Mouse (Mus musculus) kidney, postnatal 0 days (tissue): ENCODE measurements around the gene Glmp. TPM values are rescaled to one million over a fixed set of nuclear protein-coding genes. Genes with fewer than 3 reads are reported as not detected.
A peak's percentile ranks its signal among the peaks of the same experiment; 100 is the strongest.

Source experiments
- ATAC-seq: fragments of 200-750 bp; cut with Nextera tagmentation; replicated peaks from 2 replicates; pipeline ENCODE4 v1.8.0; 2017; ENCODE audit warnings: low read depth, moderate number of reproducible peaks, moderate TSS enrichment, moderate library complexity; ENCODE audit not compliant: low FRiP score
- DNase-seq: peaks from one replicate; pipeline ENCODE4 v3.0.0-alpha.2; 2016; ENCODE audit warnings: low spot score
- H3K27ac ChIP-seq: fragments of 300-500 bp; sonication (generic); 2 replicates; pipeline ENCODE4 v1.5.1; 2014; ENCODE audit warnings: mild to moderate bottlenecking
- H3K27me3 ChIP-seq: fragments of 300-500 bp; sonication (generic); 2 replicates; pipeline ENCODE4 v1.6.1; 2014; ENCODE audit warnings: low read length, mixed read lengths; ENCODE audit not compliant: insufficient read depth
- H3K36me3 ChIP-seq: fragments of 300-500 bp; sonication (generic); 2 replicates; pipeline ENCODE4 v1.6.1; 2014; ENCODE audit warnings: low read length, mixed read lengths; ENCODE audit not compliant: insufficient read depth
- H3K4me1 ChIP-seq: fragments of 300-500 bp; sonication (generic); replicated peaks from 2 replicates; pipeline ENCODE4 v1.6.1; 2014; ENCODE audit warnings: antibody characterized with exemption, low read length, mixed read lengths; ENCODE audit not compliant: insufficient read depth
- H3K4me2 ChIP-seq: fragments of 300-500 bp; sonication (generic); 2 replicates; pipeline ENCODE4 v1.6.1; 2014; ENCODE audit warnings: mild to moderate bottlenecking, low read length, moderate library complexity, mixed read lengths
- H3K4me3 ChIP-seq: fragments of 300-500 bp; sonication (generic); replicated peaks from 2 replicates; pipeline ENCODE4 v1.5.1; 2014; ENCODE audit warnings: low read depth, low read length
- H3K9ac ChIP-seq: fragments of 300-500 bp; sonication (generic); 2 replicates; pipeline ENCODE4 v1.6.1; 2014; ENCODE audit warnings: low read depth, low read length
- H3K9me3 ChIP-seq: fragments of 300-500 bp; sonication (generic); replicated peaks from 2 replicates; pipeline ENCODE4 v1.6.1; 2016; ENCODE audit warnings: low read length, inconsistent platforms, mixed read lengths
- CTCF ChIP-seq: IDR thresholded peaks from 2 replicates; pipeline ENCODE4 v1.5.1; 2016; ENCODE audit warnings: antibody characterized with exemption, low read depth, mild to moderate bottlenecking, moderate library complexity
- WGBS: fragments of 180-500 bp; shearing (Covaris S2); extraction: QIAGEN DNeasy Blood & Tissue Kit; methylation state at CpG from one replicate; pipeline ENCODE4 v1.1.7; 2014; 5-methylcytosine and 5-hydroxymethylcytosine counted together
- polyA plus RNA-seq: library from polyadenylated mRNA; unstranded; fragments of >200 nt; fragmentation: Nextera tagmentation; extraction: Ambion mirVana; gene quantifications from 2 replicates; pipeline ENCODE4 v1.2.1, GENCODE M21; 2015

Glmp gene
- polyA plus RNA-seq, 1 experiment from 2014 or later, result 306 TPM

DNA sequence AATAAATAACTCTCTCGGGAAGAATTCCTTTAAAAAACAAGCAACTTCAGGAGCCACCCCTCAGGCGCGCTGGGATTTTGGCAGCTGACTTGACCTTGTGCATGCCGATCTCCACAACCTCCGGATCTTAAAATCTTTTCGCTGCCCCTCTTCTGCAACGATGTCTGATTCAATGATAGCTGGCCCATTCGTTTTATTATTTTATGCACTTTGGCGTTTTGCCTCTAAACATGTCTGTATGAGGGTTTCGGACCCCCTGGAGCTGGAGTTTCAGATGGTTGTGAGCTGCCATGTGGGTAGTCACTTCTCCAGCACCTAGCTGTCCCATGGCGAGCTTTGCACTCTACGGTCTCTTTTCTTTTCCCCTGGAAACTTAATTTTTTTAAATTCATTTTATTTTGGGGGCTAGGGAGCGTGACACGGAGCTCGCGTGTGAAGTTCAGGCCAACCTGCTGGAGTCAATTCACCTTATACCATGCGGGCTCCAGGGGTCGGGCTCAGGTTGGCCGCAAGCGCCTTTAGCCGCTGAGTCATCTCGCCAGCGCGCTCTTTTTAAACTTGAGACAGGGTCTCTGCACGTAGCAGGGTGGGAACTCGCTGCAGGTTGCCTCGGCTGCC lies 10.7 kb downstream of the Glmp start:
- Histone ChIP-seq H3K4me3 (peak overlapping the region; percentile 62), H3K27ac (peak overlapping the region; percentile 88), H3K36me3 (no peaks in the 10 kb centered on the region), H3K27me3 (no peaks in the 10 kb centered on the region), H3K4me1 (peaks cover 17% of the 10 kb centered on the region), H3K4me2 (peak overlapping the region; percentile 80), H3K9me3 (no peaks in the 10 kb centered on the region), H3K9ac (peak overlapping the region; percentile 84)
- ATAC-seq (peak; percentile 37; the same call in 1 of the 2 replicates), DNase-seq (peak; percentile 25)
- WGBS, result under 1% methylated on average over 27 of the region's 27 CpGs
- TF ChIP-seq CTCF, result no peak

DNA sequence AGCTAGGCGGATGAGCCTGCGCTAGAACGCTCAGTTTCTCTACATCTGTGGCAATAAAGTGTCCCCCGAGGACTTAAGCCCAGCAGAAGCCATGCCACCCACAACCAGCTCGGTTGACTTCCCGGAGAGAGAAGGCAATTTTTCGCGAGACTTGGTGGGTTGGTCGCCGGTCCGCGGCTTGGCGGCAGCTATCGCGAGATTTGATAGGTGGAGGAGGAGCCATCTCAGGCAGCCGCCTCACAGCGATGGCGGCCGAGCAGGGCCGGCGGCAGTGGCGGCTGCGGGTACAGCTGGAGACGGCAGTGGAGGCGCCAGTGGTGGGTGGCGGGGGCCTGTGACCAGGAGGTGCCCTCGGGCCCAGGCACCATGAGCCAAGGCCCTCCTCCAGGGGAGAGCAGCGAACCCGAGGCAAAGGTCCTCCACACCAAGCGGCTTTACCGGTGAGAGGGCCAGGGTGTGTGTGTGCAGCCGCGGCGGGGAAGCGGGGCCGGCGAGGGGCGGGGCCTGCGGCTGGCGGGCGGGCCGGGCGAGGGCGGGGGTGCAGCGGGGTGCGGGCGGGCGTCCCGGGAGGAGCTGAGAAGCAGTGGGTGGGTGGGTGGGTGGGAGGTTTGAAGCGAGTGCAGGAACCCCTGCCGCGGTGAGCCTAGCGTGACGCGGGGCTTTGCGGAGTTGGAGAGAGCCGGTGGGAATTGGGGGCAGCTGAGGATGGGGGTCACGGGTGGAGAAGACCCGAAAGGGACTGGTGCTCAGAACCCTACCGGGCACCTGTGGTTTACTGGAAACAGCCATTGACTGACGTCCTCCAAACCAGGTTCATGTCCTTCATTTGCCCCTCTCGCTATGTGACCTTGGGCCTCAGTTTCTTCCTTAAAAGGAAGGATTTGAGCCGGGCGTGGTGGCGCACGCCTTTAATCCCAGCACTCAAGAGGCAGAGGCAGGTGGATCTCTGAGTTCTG lies 11.5 kb downstream of the Glmp start, which contains the start of the genes Tmem79 and Smg5:
Gene Tmem79, minus strand, starts transcription at position 91 of the 956 bp plus-strand sequence.
Gene Smg5, plus strand, starts transcription at position 203 of the 956 bp plus-strand sequence.
- peak within 1 kb of the TSS; percentile 62 for H3K4me3 ChIP-seq
- H3K27ac ChIP-seq, result peak within 1 kb of the TSS; percentile 88
- peak; percentile 92 for ATAC-seq
- peak within 1 kb of the TSS; percentile 80 for H3K4me2 ChIP-seq
- DNase-seq, result peak; percentile 97
- H3K36me3 ChIP-seq, result no peaks in the 10 kb centered on the region
- no peaks in the 10 kb centered on the region for H3K9me3 ChIP-seq
- 2% methylated on average over 58 of the region's 66 CpGs for WGBS
- peaks cover 17% of the 10 kb centered on the region for H3K4me1 ChIP-seq
- H3K9ac ChIP-seq, result peak within 1 kb of the TSS; percentile 84
- H3K27me3 ChIP-seq, result no peaks in the 10 kb centered on the region
- no peak for TF ChIP-seq CTCF

DNA sequence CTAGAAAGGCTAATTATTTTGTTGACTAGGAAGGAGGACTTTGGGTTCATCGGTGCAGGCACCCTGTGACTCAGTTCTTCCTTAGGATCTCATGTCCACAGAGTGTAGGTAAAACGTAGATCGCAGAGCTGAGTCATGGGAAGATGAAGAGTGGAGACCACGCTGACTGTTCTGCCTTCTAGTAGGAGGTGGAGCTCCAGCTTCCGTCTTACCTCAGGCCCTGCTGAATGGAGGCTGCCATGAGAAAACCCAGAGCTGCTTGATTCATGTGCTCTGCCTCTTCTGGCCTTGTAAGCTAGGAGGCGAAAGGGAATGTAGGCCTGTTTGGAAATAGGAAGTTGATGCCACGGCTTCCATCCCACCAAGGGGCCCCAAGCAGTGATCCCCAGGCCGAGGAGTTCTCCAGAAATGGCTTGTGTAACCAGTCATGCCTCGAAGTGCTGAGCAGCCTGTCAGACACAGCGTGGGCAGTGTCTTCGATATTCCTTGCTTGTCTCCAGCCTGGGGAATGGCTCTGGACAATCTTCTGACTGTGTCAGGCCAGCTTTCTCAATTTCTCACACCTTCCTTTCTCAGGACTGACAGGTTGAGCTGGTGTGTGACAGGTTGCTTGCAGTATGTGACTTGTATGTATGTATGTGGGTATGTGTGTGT lies 12.7 kb downstream of the Glmp start:
- WGBS, result 63% methylated on average over 11 of the region's 11 CpGs
- Histone ChIP-seq H3K9me3 (no peaks in the 10 kb centered on the region), H3K36me3 (peaks cover 9% of the 10 kb centered on the region; the same call in 1 of the 2 replicates), H3K9ac (0 out of 2 replicates have a peak overlapping the region, but pooled peaks have one; percentile 20), H3K27me3 (no peaks in the 10 kb centered on the region), H3K27ac (peak overlapping the region; percentile 37; the same call in 1 of the 2 replicates), H3K4me3 (no peak overlapping the region), H3K4me2 (peak overlapping the region; percentile 59), H3K4me1 (peaks cover 17% of the 10 kb centered on the region)
- no peak for ATAC-seq
- TF ChIP-seq CTCF, result no peak
- DNase-seq, result no peak

DNA sequence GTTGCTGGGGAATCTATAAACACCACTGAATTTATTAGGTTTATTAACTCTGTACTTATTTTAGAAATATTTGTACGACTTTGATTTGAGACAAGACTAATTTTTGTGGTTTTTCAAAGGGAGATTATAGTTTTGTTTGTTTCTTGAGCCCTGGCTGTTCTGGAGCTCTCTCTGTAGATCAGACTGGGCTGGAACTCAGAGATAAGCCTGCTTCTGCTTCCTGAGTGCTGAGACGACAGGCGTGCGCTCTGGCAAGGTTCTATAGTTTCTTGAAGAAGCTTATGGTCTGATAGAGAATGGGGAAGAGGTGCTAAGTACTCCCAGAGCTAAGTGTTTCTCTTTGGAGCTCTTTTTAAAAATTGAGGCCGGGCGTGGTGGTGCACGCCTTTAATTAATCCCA lies 13.5 kb downstream of the Glmp start:
- DNase-seq (no peak), ATAC-seq (no peak)
- no peak overlapping the region for H3K27ac ChIP-seq
- WGBS, result 91% methylated on average over 7 of the region's 7 CpGs
- H3K4me2 ChIP-seq, result no peak overlapping the region
- H3K4me3 ChIP-seq, result no peak overlapping the region
- H3K4me1 ChIP-seq, result peaks cover 17% of the 10 kb centered on the region
- no peaks in the 10 kb centered on the region for H3K9me3 ChIP-seq
- no peak for TF ChIP-seq CTCF
- no peak overlapping the region for H3K9ac ChIP-seq
- no peaks in the 10 kb centered on the region for H3K27me3 ChIP-seq
- H3K36me3 ChIP-seq, result peaks cover 17% of the 10 kb centered on the region

- H3K4me1 ChIP-seq, result peaks cover 15% of the 10 kb centered on the region
- no peak overlapping the region for H3K27ac ChIP-seq
- H3K4me2 ChIP-seq, result no peak overlapping the region
- ATAC-seq (no peak), DNase-seq (no peak)
- H3K9me3 ChIP-seq, result no peaks in the 10 kb centered on the region
- H3K4me3 ChIP-seq, result no peak overlapping the region
- no peak overlapping the region for H3K9ac ChIP-seq
- WGBS, result 68% methylated on average over 3 of the region's 3 CpGs
- H3K36me3 ChIP-seq, result peaks cover 24% of the 10 kb centered on the region
- TF ChIP-seq CTCF, result no peak
- no peaks in the 10 kb centered on the region for H3K27me3 ChIP-seq
Observed at GRCm38 (mm10) chr3:88339006-88339405, 14.2 kb downstream of the Glmp start.

DNA sequence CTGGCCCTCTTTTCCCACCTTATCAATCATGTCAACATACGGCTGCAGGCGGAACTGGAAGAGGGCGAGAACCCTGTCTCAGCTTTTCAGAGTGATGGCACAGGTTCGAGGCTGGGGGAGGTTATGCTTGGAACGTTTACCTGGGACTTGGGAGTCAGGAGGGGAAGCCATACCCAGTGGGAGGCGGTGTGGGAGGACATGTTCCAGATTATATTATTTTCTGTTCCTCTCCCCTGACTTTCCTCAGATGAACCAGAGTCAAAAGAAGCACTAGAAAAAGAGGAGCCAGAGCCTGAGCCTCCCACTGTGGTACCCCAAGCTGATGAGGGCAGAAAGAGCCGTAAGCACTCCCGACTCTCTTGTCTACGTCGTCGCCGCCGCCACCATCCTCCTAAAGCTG lies 25.9 kb downstream of the Glmp start:
- no peak for TF ChIP-seq CTCF

More for the DNA sequence above, 25.9 kb downstream of the Glmp start:
- ATAC-seq, result no peak
- H3K27ac ChIP-seq, result no peak overlapping the region
- no peak overlapping the region for H3K4me3 ChIP-seq
- H3K9me3 ChIP-seq, result no peaks in the 10 kb centered on the region
- H3K36me3 ChIP-seq, result peaks cover 91% of the 10 kb centered on the region
- H3K4me2 ChIP-seq, result no peak overlapping the region
- no peaks in the 10 kb centered on the region for H3K4me1 ChIP-seq
- no peaks in the 10 kb centered on the region for H3K27me3 ChIP-seq
- WGBS, result 86% methylated on average over 13 of the region's 13 CpGs
- DNase-seq, result no peak
- no peak overlapping the region for H3K9ac ChIP-seq
